1 mouse cellular context compared by ENCODE assay signal in genomic region chr11:34029658-34030057, GRCm38 (mm10).
TF ChIP-seq lines count a peak whose summit lies in the region.

No protein-coding gene starts in this region.

TF ChIP-seq in MEL, 35 proteins besides CTCF, POLR2A, EP300 and RAD21 (continued from another document):
- TF ChIP-seq NELFE (IDR thresholded peaks at IDR 0.05; ENCODE audit: low read depth, low read length): no peak
- TF ChIP-seq ZC3H11A (IDR thresholded peaks at IDR 0.05; ENCODE audit: low read depth, low read length): no peak
- TF ChIP-seq ZNF384 (IDR thresholded peaks at IDR 0.05; ENCODE audit: low read depth, low read length): no peak
- TF ChIP-seq MYB (IDR thresholded peaks at IDR 0.05; ENCODE audit: low read depth, low read length): no peak
- no peak for TF ChIP-seq CHD1 (IDR thresholded peaks at IDR 0.05; ENCODE audit: low read depth, low read length)
- no peak for TF ChIP-seq MEF2A (IDR thresholded peaks at IDR 0.05; ENCODE audit: extremely low read depth, insufficient replicate concordance, low read depth, low read length, poor library complexity, severe bottlenecking)
- no peak for TF ChIP-seq MAZ (IDR thresholded peaks at IDR 0.05; ENCODE audit: low read depth, low read length)
